Mouse (Mus musculus) CH12.LX (cell line): ENCODE measurements around the gene Abcb8. TPM values are rescaled to one million over a fixed set of nuclear protein-coding genes. Genes with fewer than 3 reads are reported as not detected.

ENCODE experiments used
- DNase-seq: peaks from one replicate; pipeline ENCODE4 v3.0.0-alpha.2; 2013; ENCODE audit errors: extremely low read depth
- H3K27ac ChIP-seq: 2 replicates; pipeline ENCODE4 v1.5.1; 2012; ENCODE audit warnings: low read depth, mild to moderate bottlenecking, control low read depth, moderate library complexity; ENCODE audit not compliant: insufficient read depth
- H3K27me3 ChIP-seq: replicated peaks from 2 replicates; pipeline ENCODE3; 2012; ENCODE audit warnings: inconsistent platforms
- H3K36me3 ChIP-seq, 2 experiments: replicated peaks in 1 of 2; 2 replicates each; pipeline versions ENCODE3 to v1.6.1; 2012; ENCODE audit warnings: inconsistent platforms in 1 of 2, low read length in 1 of 2, mild to moderate bottlenecking in 1 of 2, mixed read lengths in 1 of 2, moderate library complexity in 1 of 2; ENCODE audit not compliant: control insufficient read depth in 1 of 2, insufficient read depth in 1 of 2
- H3K4me1 ChIP-seq, 2 experiments: 2 replicates each; pipeline ENCODE4 v1.6.1; 2012; ENCODE audit warnings: inconsistent platforms in 1 of 2, moderate library complexity in 1 of 2; ENCODE audit not compliant: insufficient read depth in 2 of 2, control insufficient read depth in 1 of 2
- H3K4me2 ChIP-seq: 2 replicates; pipeline ENCODE4 v1.6.1; 2012; ENCODE audit warnings: low read depth, mild to moderate bottlenecking, control low read depth; ENCODE audit not compliant: poor library complexity, insufficient read depth, severe bottlenecking
- H3K4me3 ChIP-seq, 3 experiments: fragments of 150-350 bp in 1 of 3; sonication (generic) in 1 of 3; replicated peaks in 1 of 3; 2 replicates each; pipeline versions ENCODE3 to v1.5.1; 2011 to 2012; ENCODE audit warnings: low read depth in 2 of 3, low read length in 2 of 3, mild to moderate bottlenecking in 2 of 3, moderate library complexity in 2 of 3, control low read depth in 1 of 3, improper control_type of control experiment in 1 of 3, inconsistent platforms in 1 of 3, mixed read lengths in 1 of 3; ENCODE audit not compliant: poor library complexity in 1 of 3
- H3K79me2 ChIP-seq: replicated peaks from 2 replicates; pipeline ENCODE4 v1.6.1; 2012; ENCODE audit warnings: mild to moderate bottlenecking, moderate library complexity; ENCODE audit not compliant: control insufficient read depth, poor library complexity, insufficient read depth, severe bottlenecking; ENCODE audit errors: extremely low read depth
- H3K9ac ChIP-seq: 2 replicates; pipeline ENCODE4 v1.6.1; 2012; ENCODE audit warnings: low read depth, mild to moderate bottlenecking, control low read depth, moderate library complexity; ENCODE audit not compliant: insufficient read depth
- H3K9me3 ChIP-seq: replicated peaks from 2 replicates; pipeline ENCODE3; 2012; ENCODE audit warnings: low read length, inconsistent platforms, mixed read lengths
- BHLHE40 ChIP-seq: IDR thresholded peaks from 2 replicates; pipeline ENCODE4 v1.6.1; 2011; ENCODE audit warnings: mild to moderate bottlenecking, low read depth, low read length, improper control_type of control experiment
- CHD1 ChIP-seq: IDR thresholded peaks from 2 replicates; pipeline ENCODE4 v1.6.1; 2012; ENCODE audit warnings: low read depth, low read length, improper control_type of control experiment, inconsistent platforms
- CHD2 ChIP-seq: IDR thresholded peaks from 2 replicates; pipeline ENCODE4 v1.6.1; 2011; ENCODE audit warnings: low read length, improper control_type of control experiment
- CTCF ChIP-seq, 2 experiments: IDR thresholded peaks in 1 of 2; conservative IDR thresholded peaks in 1 of 2; 2 replicates each; pipeline ENCODE4 v1.5.1; 2011 to 2012; ENCODE audit warnings: low read depth in 2 of 2, low read length in 2 of 2, improper control_type of control experiment in 1 of 2, inconsistent platforms in 1 of 2, mild to moderate bottlenecking in 1 of 2, moderate library complexity in 1 of 2
- E2F4 ChIP-seq: IDR thresholded peaks from 2 replicates; pipeline ENCODE4 v1.6.1; 2011; ENCODE audit warnings: low read depth, low read length, improper control_type of control experiment; ENCODE audit not compliant: insufficient replicate concordance
- ELF1 ChIP-seq: IDR thresholded peaks from 2 replicates; pipeline ENCODE4 v1.6.1; 2014; ENCODE audit warnings: low read depth, mild to moderate bottlenecking, inconsistent platforms, low read length, improper control_type of control experiment
- EP300 ChIP-seq: IDR thresholded peaks from 2 replicates; pipeline ENCODE4 v1.6.1; 2011; ENCODE audit warnings: low read length, improper control_type of control experiment
- ETS1 ChIP-seq: conservative IDR thresholded peaks from 2 replicates; pipeline ENCODE4 v1.6.1; 2012; ENCODE audit warnings: low read depth, mild to moderate bottlenecking, inconsistent platforms, low read length, improper control_type of control experiment, moderate library complexity
- GABPA ChIP-seq: IDR thresholded peaks from 2 replicates; pipeline ENCODE4 v1.6.1; 2012; ENCODE audit warnings: low read depth, low read length, improper control_type of control experiment, inconsistent platforms; ENCODE audit not compliant: insufficient replicate concordance
- HCFC1 ChIP-seq: IDR thresholded peaks from 2 replicates; pipeline ENCODE4 v1.6.1; 2012; ENCODE audit warnings: low read depth, mild to moderate bottlenecking, inconsistent platforms, low read length, improper control_type of control experiment
- IRF4 ChIP-seq: IDR thresholded peaks from 2 replicates; pipeline ENCODE4 v1.6.1; 2014; ENCODE audit warnings: low read depth, mild to moderate bottlenecking, inconsistent platforms, low read length, improper control_type of control experiment
- JUN ChIP-seq: IDR thresholded peaks from 2 replicates; pipeline ENCODE4 v1.6.1; 2011; ENCODE audit warnings: low read depth, mild to moderate bottlenecking, low read length, improper control_type of control experiment, moderate library complexity; ENCODE audit not compliant: insufficient read depth
- JUND ChIP-seq: conservative IDR thresholded peaks from 2 replicates; pipeline ENCODE4 v1.6.1; 2011; ENCODE audit warnings: low read depth, low read length, improper control_type of control experiment
- KAT2A ChIP-seq: IDR thresholded peaks from 2 replicates; pipeline ENCODE4 v1.6.1; 2012; ENCODE audit warnings: low read length, improper control_type of control experiment, inconsistent platforms; ENCODE audit not compliant: insufficient replicate concordance
- MAFK ChIP-seq: IDR thresholded peaks from 2 replicates; pipeline ENCODE4 v1.6.1; 2011; ENCODE audit warnings: low read length, improper control_type of control experiment; ENCODE audit not compliant: insufficient replicate concordance
- MAX ChIP-seq: IDR thresholded peaks from 2 replicates; pipeline ENCODE4 v1.6.1; 2011; ENCODE audit warnings: low read length, improper control_type of control experiment
- MAZ ChIP-seq: IDR thresholded peaks from 2 replicates; pipeline ENCODE4 v1.6.1; 2012; ENCODE audit warnings: low read depth, mild to moderate bottlenecking, inconsistent platforms, low read length, improper control_type of control experiment, moderate library complexity
- MEF2A ChIP-seq: IDR thresholded peaks from 2 replicates; pipeline ENCODE4 v1.6.1; 2014; ENCODE audit warnings: low read depth, mild to moderate bottlenecking, inconsistent platforms, low read length, improper control_type of control experiment, borderline replicate concordance
- MXI1 ChIP-seq: IDR thresholded peaks from 2 replicates; pipeline ENCODE4 v1.6.1; 2011; ENCODE audit warnings: mild to moderate bottlenecking, low read depth, low read length, improper control_type of control experiment
- MYC ChIP-seq: IDR thresholded peaks from 2 replicates; pipeline ENCODE4 v1.6.1; 2011; ENCODE audit warnings: low read depth, mild to moderate bottlenecking, improper control_type of control experiment, low read length
- NELFE ChIP-seq: IDR thresholded peaks from 2 replicates; pipeline ENCODE4 v1.6.1; 2011; ENCODE audit warnings: low read depth, low read length, improper control_type of control experiment
- NRF1 ChIP-seq: IDR thresholded peaks from 2 replicates; pipeline ENCODE4 v1.6.1; 2014; ENCODE audit warnings: low read depth, mild to moderate bottlenecking, inconsistent platforms, low read length, improper control_type of control experiment, moderate library complexity
- PAX5 ChIP-seq: IDR thresholded peaks from 2 replicates; pipeline ENCODE4 v1.6.1; 2012; ENCODE audit warnings: low read length, inconsistent platforms, mixed read lengths
- POLR2A ChIP-seq: IDR thresholded peaks from 2 replicates; pipeline ENCODE4 v1.6.1; 2011; ENCODE audit warnings: low read depth, mild to moderate bottlenecking, improper control_type of control experiment, low read length
- POLR2AphosphoS2 ChIP-seq: IDR thresholded peaks from 2 replicates; pipeline ENCODE4 v1.6.1; 2011; ENCODE audit warnings: low read depth, low read length, improper control_type of control experiment
- RAD21 ChIP-seq: IDR thresholded peaks from 2 replicates; pipeline ENCODE4 v1.6.1; 2011; ENCODE audit warnings: low read depth, mild to moderate bottlenecking, low read length, improper control_type of control experiment, moderate library complexity
- RCOR1 ChIP-seq: conservative IDR thresholded peaks from 2 replicates; pipeline ENCODE4 v1.6.1; 2012; ENCODE audit warnings: low read depth, mild to moderate bottlenecking, inconsistent platforms, low read length, improper control_type of control experiment
- SIN3A ChIP-seq: IDR thresholded peaks from 2 replicates; pipeline ENCODE4 v1.6.1; 2012; ENCODE audit warnings: low read length, improper control_type of control experiment, inconsistent platforms
- SMC3 ChIP-seq: IDR thresholded peaks from 2 replicates; pipeline ENCODE4 v1.6.1; 2011; ENCODE audit warnings: low read depth, low read length, improper control_type of control experiment
- TBP ChIP-seq: conservative IDR thresholded peaks from 2 replicates; pipeline ENCODE4 v1.6.1; 2011; ENCODE audit warnings: low read depth, low read length, improper control_type of control experiment
- TCF12 ChIP-seq: IDR thresholded peaks from 2 replicates; pipeline ENCODE4 v1.6.1; 2014; ENCODE audit warnings: low read depth, mild to moderate bottlenecking, inconsistent platforms, low read length, improper control_type of control experiment
- UBTF ChIP-seq: IDR thresholded peaks from 2 replicates; pipeline ENCODE4 v1.6.1; 2012; ENCODE audit warnings: low read depth, mild to moderate bottlenecking, inconsistent platforms, low read length, improper control_type of control experiment, moderate library complexity
- USF1 ChIP-seq: IDR thresholded peaks from 2 replicates; pipeline ENCODE4 v1.6.1; 2014; ENCODE audit warnings: low read depth, mild to moderate bottlenecking, inconsistent platforms, low read length, improper control_type of control experiment
- USF2 ChIP-seq: conservative IDR thresholded peaks from 2 replicates; pipeline ENCODE4 v1.6.1; 2011; ENCODE audit warnings: low read depth, low read length, improper control_type of control experiment
- ZC3H11A ChIP-seq: IDR thresholded peaks from 2 replicates; pipeline ENCODE4 v1.6.1; 2012; ENCODE audit warnings: low read depth, mild to moderate bottlenecking, inconsistent platforms, low read length, improper control_type of control experiment
- ZKSCAN1 ChIP-seq: IDR thresholded peaks from 2 replicates; pipeline ENCODE4 v1.6.1; 2012; ENCODE audit warnings: low read depth, inconsistent platforms, low read length, improper control_type of control experiment, borderline replicate concordance
- ZMIZ1 ChIP-seq: IDR thresholded peaks from 2 replicates; pipeline ENCODE4 v1.6.1; 2012; ENCODE audit warnings: low read depth, mild to moderate bottlenecking, inconsistent platforms, low read length, improper control_type of control experiment
- ZNF384 ChIP-seq: IDR thresholded peaks from 2 replicates; pipeline ENCODE4 v1.6.1; 2012; ENCODE audit warnings: low read depth, low read length, improper control_type of control experiment, inconsistent platforms
- dilution Hi-C: fragments of 300-500 bp; cut with MboI; formaldehyde crosslinking; loops from 2 replicates; pipeline ENCODE4 v1.14.3; 2020; ENCODE audit warnings: low sequenced_read_pairs; ENCODE audit not compliant: extremely low pct_unique_long_range_greater_than_20kb, extremely low pct_ligation_motif_present
- in situ Hi-C: fragments of 300-500 bp; cut with MboI; formaldehyde crosslinking; loops from 3 replicates; pipeline ENCODE4 v1.14.3; 2019; ENCODE audit warnings: low sequenced_read_pairs, low pct_ligation_motif_present, low pct_unique_long_range_greater_than_20kb, mixed read lengths
- polyA plus RNA-seq: library from polyadenylated mRNA; unstranded; fragments of >175 nt; gene quantifications from 2 replicates; pipeline ENCODE4 v1.2.1, GENCODE M21; 2012; ENCODE audit warnings: low read depth; ENCODE audit not compliant: insufficient read length
- total RNA-seq, 2 experiments: library from RNA; depleted of rRNA; stranded (reverse); fragments of 300-350 nt in 1 of 2; fragments of >200 nt in 1 of 2; gene quantifications; 2 replicates each; pipeline ENCODE4 v1.2.3; 2012 to 2014

The Abcb8 gene
- total and polyA plus RNA-seq, 3 experiments = 31.0 to 58.7 (median 45.4) TPM

GRCm38 (mm10) chr5:24423129-24424003 lies 29.9 kb downstream of the Abcb8 start, which contains the start of the genes Cdk5 and Slc4a2:
Gene Cdk5, minus strand, starts transcription at chr5:24423530.
Gene Slc4a2, plus strand, starts transcription at chr5:24423837.
- H3K4me2 ChIP-seq = peak within 1 kb of the TSS; percentile 84
- peaks cover 16 to 41% of the 10 kb centered on the region in 2 experiments for H3K4me1 ChIP-seq
- peak within 1 kb of the TSS; percentile 68 to 94 (median 86) for H3K4me3 ChIP-seq
- no peak for TF ChIP-seq ETS1
- peak; percentile 61 for TF ChIP-seq NRF1
- peak; percentile 94 for TF ChIP-seq MXI1
- peak; percentile 90 for TF ChIP-seq MYC
- TF ChIP-seq USF1 = no peak
- peak; percentile 96 for TF ChIP-seq HCFC1
- peak; percentile 81 for TF ChIP-seq IRF4
- no peak for TF ChIP-seq PAX5
- no peak for TF ChIP-seq MAFK
- TF ChIP-seq MAZ = peak; percentile 52; the same call in 1 of the 2 replicates
- TF ChIP-seq CTCF (conservative IDR thresholded peaks at IDR 0.05 in 1 of 2, IDR thresholded peaks at IDR 0.05 in 1 of 2; ENCODE audit: low read depth in 2 of 2, low read length in 2 of 2) = 0 out of 4 replicates have a peak, but pooled peaks of 1 of the 2 experiments have one; percentile 7
- TF ChIP-seq RAD21 = no peak
- TF ChIP-seq UBTF = no peak; the same call in 1 of the 2 replicates
- no peak for TF ChIP-seq JUN
- TF ChIP-seq E2F4 = peak; percentile 53; the same call in 1 of the 2 replicates
- peak; percentile 77 for TF ChIP-seq TCF12
- TF ChIP-seq CHD2 = peak; percentile 74
- peak; percentile 86 for TF ChIP-seq ELF1
- no peak for TF ChIP-seq CHD1
- TF ChIP-seq MEF2A = no peak; the same call in 1 of the 2 replicates
- peak; percentile 77 for TF ChIP-seq TBP
- no peak; the same call in 1 of the 2 replicates for TF ChIP-seq ZKSCAN1
- peak; percentile 80 for TF ChIP-seq MAX
- TF ChIP-seq JUND = no peak
- TF ChIP-seq USF2 = no peak
- peak; percentile 62 for TF ChIP-seq ZMIZ1
- TF ChIP-seq POLR2A = peak; percentile 73
- peak; percentile 66; the same call in 1 of the 2 replicates for TF ChIP-seq NELFE
- TF ChIP-seq ZNF384 = no peak
- no peak for TF ChIP-seq ZC3H11A
- peak; percentile 75; the same call in 1 of the 2 replicates for TF ChIP-seq GABPA
- no peak for TF ChIP-seq SMC3
- peak; percentile 99 for TF ChIP-seq KAT2A
- TF ChIP-seq EP300 = no peak
- 0 out of 2 replicates have a peak, but pooled peaks have one; percentile 31 for TF ChIP-seq BHLHE40
- peak; percentile 93 for TF ChIP-seq SIN3A
- no peak for TF ChIP-seq RCOR1
- TF ChIP-seq POLR2AphosphoS2 = no peak
- TF ChIP-seq, all 38 proteins: peak for 20
- H3K36me3 ChIP-seq = peaks cover 14 to 45% of the 10 kb centered on the region in 2 experiments
- H3K9me3 ChIP-seq = no peaks in the 10 kb centered on the region
- H3K27me3 ChIP-seq = no peaks in the 10 kb centered on the region
- dilution Hi-C loops = no loop called here
- in situ Hi-C loops = loop anchor here (5.0 kb wide), 1 partner anchor 34 kb away; no protein-coding TSS in a partner anchor
- peak within 1 kb of the TSS; percentile 97 for H3K9ac ChIP-seq
- H3K27ac ChIP-seq = peak within 1 kb of the TSS; percentile 63
- peaks cover 10% of the 10 kb centered on the region; the same call in 1 of the 2 replicates for H3K79me2 ChIP-seq
- DNase-seq = peak; percentile 99
